Mouse (Mus musculus): ENCODE measurements around the gene Adcy9. TPM values are rescaled to one million over a fixed set of nuclear protein-coding genes. Genes with fewer than 3 reads are reported as not detected.
A peak's percentile ranks its signal among the peaks of the same experiment; 100 is the strongest.

Gene Adcy9
- polyA plus RNA-seq, 1 experiment from 2014 or later, result 0.41 TPM

DNA sequence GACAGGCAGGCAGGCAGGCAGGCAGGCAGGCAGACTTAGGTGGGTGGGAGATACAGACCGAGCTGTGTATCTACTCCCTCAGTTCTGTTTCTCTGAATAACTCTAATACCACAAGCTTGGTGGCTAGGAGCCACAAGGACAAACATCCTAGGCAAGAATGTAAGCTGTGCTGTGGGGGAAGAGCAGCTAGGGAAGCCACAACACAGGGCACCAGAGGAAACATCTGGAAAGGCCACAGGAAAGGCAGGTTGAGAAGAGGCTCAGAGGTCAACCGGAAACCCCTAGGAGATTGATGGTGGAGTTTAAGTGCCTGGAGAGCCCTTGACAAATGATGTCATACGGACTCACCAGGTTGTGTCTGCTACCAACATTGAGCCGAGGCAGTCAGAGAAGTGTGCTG lies 16.4 kb upstream of the Adcy9 start:
- WGBS, result 74% methylated on average over 4 of the region's 4 CpGs
- Histone ChIP-seq H3K4me3 (no peak overlapping the region), H3K36me3 (no peaks in the 10 kb centered on the region), H3K4me1 (0 out of 2 replicates have a peak, but pooled peaks cover 7% of the 10 kb centered on the region), H3K27me3 (ENCODE audit: low read depth, poor library complexity, severe bottlenecking) (no peaks in the 10 kb centered on the region), H3K9me3 (replicated peaks) (no peaks in the 10 kb centered on the region), H3K27ac (no peak overlapping the region)
- no peak for DNase-seq (ENCODE audit: low spot score)

DNA sequence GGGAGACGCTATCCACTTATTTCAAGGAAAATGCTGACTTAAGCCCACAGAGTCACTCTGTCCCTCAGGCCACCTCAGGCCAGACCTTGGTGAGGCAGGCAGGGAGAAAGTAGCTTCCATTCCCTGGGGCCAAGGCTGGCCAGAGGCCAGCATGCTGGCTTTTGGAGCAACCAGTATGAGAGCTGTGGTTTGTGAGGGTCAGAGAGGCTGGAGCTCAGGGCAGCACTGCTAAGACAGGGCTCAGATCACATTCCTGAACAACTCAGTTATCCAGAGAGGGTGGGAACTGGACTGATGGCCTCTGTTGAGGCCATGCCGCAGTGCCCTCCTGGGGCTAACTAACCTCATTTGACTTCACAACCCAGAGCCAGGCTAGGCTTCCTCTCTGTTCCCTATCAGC lies 15.1 kb upstream of the Adcy9 start:
- WGBS, result 95% methylated on average over 2 of the region's 2 CpGs
- DNase-seq (ENCODE audit: low spot score), result no peak
- H3K27ac ChIP-seq, result no peak overlapping the region
- no peaks in the 10 kb centered on the region for H3K36me3 ChIP-seq
- 0 out of 2 replicates have a peak, but pooled peaks cover 7% of the 10 kb centered on the region for H3K4me1 ChIP-seq
- no peaks in the 10 kb centered on the region for H3K9me3 ChIP-seq (replicated peaks)
- H3K4me3 ChIP-seq, result no peak overlapping the region
- H3K27me3 ChIP-seq (ENCODE audit: low read depth, poor library complexity, severe bottlenecking), result no peaks in the 10 kb centered on the region

DNA sequence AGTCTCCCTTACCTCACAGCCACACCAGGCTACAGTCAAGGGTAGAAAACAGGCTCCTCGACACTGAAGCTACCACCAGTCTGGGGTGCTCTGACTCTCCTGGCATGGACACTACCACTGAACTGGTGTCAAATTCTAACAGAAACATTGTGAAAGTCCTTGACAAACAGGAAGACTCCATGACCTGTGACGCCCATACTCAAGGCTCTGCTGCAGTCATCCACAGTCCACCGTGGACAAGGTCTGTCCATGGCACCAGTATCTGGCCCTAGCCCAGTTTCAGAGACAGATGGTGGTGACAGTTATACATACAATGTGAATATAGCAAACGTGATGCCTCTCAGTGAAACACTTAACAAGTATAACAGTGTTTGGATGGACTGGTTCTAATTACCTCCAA lies 11.5 kb upstream of the Adcy9 start:
- H3K36me3 ChIP-seq, result no peaks in the 10 kb centered on the region
- no peak overlapping the region for H3K4me3 ChIP-seq
- 78% methylated on average over 4 of the region's 4 CpGs for WGBS
- H3K27me3 ChIP-seq (ENCODE audit: low read depth, poor library complexity, severe bottlenecking), result no peaks in the 10 kb centered on the region
- H3K9me3 ChIP-seq (replicated peaks), result no peaks in the 10 kb centered on the region
- DNase-seq (ENCODE audit: low spot score), result no peak
- H3K4me1 ChIP-seq, result 0 out of 2 replicates have a peak, but pooled peaks cover 2% of the 10 kb centered on the region
- H3K27ac ChIP-seq, result no peak overlapping the region

DNA sequence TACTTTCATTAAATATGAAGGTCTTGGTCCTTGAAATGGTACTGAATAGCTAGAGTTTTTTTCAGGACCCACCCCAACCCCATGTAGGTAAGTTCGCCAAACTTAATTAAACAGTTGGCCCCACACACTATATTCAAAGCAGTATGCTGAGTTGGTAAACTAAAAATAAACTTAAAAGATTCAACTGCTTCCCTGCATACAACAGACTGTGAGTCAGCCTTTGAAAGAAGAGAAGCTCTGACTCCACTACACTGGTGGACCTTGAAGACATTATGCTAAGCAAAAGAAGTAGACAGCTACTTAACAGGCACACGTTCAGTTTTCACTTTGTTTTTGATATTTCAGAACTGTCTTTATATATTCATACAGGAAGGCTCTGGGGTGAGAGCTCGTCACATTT lies 10.7 kb upstream of the Adcy9 start:
- no peaks in the 10 kb centered on the region for H3K9me3 ChIP-seq (replicated peaks)

DNA sequence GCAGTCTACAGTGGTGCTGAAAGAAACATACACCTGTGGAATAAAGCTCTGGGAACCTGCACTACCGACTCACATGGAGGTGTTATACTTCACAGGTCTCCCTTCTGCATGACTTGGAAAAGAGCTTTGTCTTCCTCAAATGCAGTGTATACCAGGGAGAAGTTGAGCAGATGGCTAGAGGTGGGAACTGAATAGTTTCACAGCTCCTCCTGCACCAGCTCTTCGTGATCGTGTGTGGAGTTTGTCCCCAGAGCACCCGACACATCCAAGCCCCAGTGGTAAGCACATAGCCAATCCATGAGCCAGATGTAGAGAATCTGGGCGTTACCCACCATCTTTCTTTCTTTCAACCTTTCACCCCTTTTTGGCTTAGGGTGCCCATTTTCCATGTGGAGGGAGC lies 9.9 kb upstream of the Adcy9 start:
- 76% methylated on average over 5 of the region's 5 CpGs for WGBS
- Histone ChIP-seq H3K27ac (no peak overlapping the region), H3K27me3 (ENCODE audit: low read depth, poor library complexity, severe bottlenecking) (no peaks in the 10 kb centered on the region), H3K9me3 (replicated peaks) (no peaks in the 10 kb centered on the region), H3K36me3 (no peaks in the 10 kb centered on the region), H3K4me1 (no peaks in the 10 kb centered on the region), H3K4me3 (no peak overlapping the region)
- DNase-seq (ENCODE audit: low spot score), result no peak

More for the DNA sequence above, 10.7 kb upstream of the Adcy9 start:
- Histone ChIP-seq H3K4me3 (no peak overlapping the region), H3K27ac (no peak overlapping the region), H3K27me3 (ENCODE audit: low read depth, poor library complexity, severe bottlenecking) (no peaks in the 10 kb centered on the region), H3K36me3 (no peaks in the 10 kb centered on the region), H3K4me1 (no peaks in the 10 kb centered on the region)
- WGBS, result 89% methylated on average over 3 of the region's 3 CpGs
- DNase-seq (ENCODE audit: low spot score), result no peak

DNA sequence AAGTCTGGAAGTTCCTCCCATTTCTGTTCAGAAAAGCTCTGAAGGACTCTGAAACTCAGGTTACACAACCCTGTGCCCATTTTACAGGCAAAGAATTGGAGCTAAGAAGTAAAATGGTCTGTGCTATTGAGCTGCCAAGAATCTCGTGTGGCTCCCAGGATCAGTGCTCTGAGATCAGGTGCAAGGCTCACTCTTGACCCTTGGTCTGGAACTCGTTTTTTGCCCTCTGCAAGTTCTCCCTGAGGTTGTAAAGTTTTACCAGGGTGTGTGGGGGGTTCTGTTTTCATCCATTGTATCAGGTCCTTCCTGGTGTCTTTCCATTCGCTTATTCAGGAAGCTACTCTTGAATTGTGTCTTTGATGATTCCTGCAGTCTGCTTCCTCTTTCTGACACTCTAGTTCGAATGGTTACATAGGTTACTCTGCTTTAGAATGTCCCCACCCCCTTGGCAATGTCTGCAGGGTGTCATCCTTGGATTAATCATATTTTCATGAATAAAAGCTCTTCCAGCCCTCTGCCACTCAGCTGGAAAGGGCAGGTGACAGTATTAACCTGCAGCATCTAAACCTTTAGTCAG lies 5.4 kb upstream of the Adcy9 start:
- 58% methylated on average over 4 of the region's 4 CpGs for WGBS
- DNase-seq (ENCODE audit: low spot score), result no peak

DNA sequence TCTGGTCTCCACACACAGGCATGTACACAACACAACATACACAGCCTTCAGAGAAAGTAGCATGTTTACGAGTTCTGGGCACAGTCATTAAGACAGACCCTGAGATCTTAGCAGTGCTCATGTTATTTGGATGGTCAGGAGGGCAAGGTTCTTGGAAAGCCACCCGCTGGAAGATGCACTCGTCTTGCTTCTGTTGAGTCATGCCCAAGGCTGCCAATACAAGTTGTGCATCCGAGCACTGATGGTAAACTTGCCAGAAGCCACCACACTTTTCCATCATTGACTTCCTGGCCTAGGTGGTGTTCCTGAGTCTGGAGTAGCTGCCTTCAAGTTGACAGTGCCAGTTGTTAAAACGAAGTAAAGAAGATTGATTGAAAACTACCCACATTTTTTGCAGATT lies 3.3 kb upstream of the Adcy9 start:
- no peak for DNase-seq (ENCODE audit: low spot score)
- 83% methylated on average over 5 of the region's 5 CpGs for WGBS
- Histone ChIP-seq H3K27ac (no peak overlapping the region), H3K9me3 (replicated peaks) (no peaks in the 10 kb centered on the region), H3K4me1 (peaks cover 25% of the 10 kb centered on the region), H3K4me3 (no peak overlapping the region), H3K36me3 (no peaks in the 10 kb centered on the region), H3K27me3 (ENCODE audit: low read depth, poor library complexity, severe bottlenecking) (peaks cover 17% of the 10 kb centered on the region)

More for the DNA sequence above, 5.4 kb upstream of the Adcy9 start:
- Histone ChIP-seq H3K27me3 (ENCODE audit: low read depth, poor library complexity, severe bottlenecking) (no peaks in the 10 kb centered on the region), H3K27ac (no peak overlapping the region), H3K9me3 (replicated peaks) (no peaks in the 10 kb centered on the region), H3K36me3 (no peaks in the 10 kb centered on the region), H3K4me1 (peaks cover 4% of the 10 kb centered on the region), H3K4me3 (no peak overlapping the region)

DNA sequence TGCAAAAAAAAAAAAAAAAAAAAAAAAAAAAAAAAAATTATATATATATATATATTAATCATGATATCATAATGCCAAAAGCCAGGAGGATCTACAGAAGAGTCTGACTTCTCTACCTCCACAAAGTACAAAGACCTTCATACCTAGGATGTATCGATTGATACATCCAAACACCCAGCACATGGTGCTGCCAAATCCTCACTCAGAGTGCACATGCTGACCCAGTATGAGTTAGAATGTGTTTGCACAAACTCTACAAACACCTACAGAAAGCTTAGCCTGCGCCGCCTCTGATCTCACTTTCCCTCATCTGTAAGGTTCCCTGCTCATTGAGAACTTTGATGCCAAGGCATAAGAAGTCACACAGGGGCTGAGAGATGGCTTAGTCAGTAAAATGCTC lies 2.7 kb upstream of the Adcy9 start:
- Histone ChIP-seq H3K4me3 (no peak overlapping the region), H3K27me3 (ENCODE audit: low read depth, poor library complexity, severe bottlenecking) (peaks cover 23% of the 10 kb centered on the region), H3K4me1 (peaks cover 27% of the 10 kb centered on the region), H3K36me3 (no peaks in the 10 kb centered on the region), H3K9me3 (replicated peaks) (no peaks in the 10 kb centered on the region), H3K27ac (no peak overlapping the region)
- 91% methylated on average over 3 of the region's 3 CpGs for WGBS
- DNase-seq (ENCODE audit: low spot score), result no peak

DNA sequence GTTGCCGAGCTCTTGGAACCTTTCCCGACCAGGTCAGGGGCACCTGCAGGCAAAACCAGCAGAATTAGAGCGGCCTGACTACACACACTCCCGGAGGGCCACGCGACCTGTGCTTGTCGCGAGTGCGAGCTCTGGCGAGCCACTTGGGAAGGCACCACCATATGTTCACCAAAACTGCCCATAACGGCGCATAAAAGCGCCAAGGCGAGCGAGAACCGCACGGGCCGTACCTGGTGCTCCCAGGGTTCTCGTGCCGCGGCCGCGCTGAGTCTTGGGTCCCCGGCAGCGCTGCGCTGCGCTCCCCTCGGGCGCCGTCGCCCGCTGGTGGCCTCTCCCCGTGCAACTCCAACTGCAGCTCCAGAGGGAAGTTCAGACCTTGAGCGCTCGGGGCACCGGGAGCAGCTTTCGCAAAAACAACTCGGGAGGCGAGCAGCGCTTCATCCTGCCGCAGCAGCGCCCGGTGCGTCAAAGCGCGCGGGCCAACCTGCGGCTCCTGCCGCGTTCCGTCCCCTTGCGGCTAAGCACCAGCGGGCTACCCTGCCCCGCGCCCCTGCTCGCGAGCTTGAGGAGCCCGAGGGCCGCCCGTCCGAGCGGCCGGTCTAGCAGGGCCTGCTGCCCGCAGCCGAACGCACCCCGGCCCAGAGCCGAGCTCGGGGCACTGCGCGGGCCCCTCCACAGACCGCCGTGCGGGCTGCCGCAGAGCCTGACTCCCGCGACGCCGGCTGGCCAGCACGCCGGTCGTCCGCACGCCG lies 576 bp downstream of the Adcy9 start:
- Histone ChIP-seq H3K36me3 (no peaks in the 10 kb centered on the region), H3K9me3 (replicated peaks) (no peaks in the 10 kb centered on the region), H3K27ac (peak overlapping the region; percentile 83), H3K4me3 (peak overlapping the region; percentile 80), H3K4me1 (peaks cover 27% of the 10 kb centered on the region), H3K27me3 (ENCODE audit: low read depth, poor library complexity, severe bottlenecking) (peaks cover 49% of the 10 kb centered on the region)
- no peak for DNase-seq (ENCODE audit: low spot score)
- under 1% methylated on average over 85 of the region's 85 CpGs for WGBS

DNA sequence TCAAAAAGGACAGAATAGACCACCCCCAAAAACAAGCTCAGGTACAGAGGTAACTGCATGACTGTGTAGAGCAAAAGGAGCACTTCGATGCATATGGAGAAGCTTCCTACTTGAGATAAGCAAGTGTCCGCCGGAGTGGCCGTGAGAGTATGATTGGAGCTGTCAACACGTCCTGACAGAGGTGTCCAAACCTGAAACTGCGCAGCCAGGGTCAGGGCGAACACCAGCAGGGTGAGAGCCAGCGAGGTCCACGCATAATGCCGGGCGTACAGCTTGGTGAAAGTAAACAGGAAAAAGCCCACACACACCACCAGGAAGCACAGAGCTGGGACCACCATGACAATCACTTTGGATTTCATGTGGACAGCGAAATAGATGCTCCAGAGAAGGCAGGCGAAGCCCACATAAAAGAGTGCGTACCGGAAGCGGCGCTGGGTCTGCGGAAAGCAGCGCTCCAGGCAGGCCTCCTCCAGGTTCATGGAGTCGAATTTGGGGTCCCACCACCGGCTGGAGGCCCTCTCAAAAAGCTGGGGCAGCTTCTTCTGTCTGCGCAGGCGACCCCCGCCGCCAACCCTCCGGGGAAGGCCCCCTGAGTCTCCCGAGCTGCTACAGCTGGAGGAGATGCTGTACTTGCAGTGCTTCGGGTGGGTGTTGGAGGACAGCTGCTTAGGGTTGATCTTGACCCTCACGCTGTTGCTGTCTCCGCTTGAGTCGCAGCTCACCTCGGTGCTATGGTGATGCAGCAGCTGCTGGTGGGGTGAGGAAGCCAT lies 1.3 kb downstream of the Adcy9 start:
- Histone ChIP-seq H3K27me3 (ENCODE audit: low read depth, poor library complexity, severe bottlenecking) (peaks cover 52% of the 10 kb centered on the region), H3K4me3 (peak overlapping the region; percentile 80), H3K4me1 (peaks cover 27% of the 10 kb centered on the region), H3K27ac (peak overlapping the region; percentile 83), H3K9me3 (replicated peaks) (no peaks in the 10 kb centered on the region), H3K36me3 (no peaks in the 10 kb centered on the region)
- DNase-seq (ENCODE audit: low spot score), result peak; percentile 59
- WGBS, result 12% methylated on average over 32 of the region's 32 CpGs

DNA sequence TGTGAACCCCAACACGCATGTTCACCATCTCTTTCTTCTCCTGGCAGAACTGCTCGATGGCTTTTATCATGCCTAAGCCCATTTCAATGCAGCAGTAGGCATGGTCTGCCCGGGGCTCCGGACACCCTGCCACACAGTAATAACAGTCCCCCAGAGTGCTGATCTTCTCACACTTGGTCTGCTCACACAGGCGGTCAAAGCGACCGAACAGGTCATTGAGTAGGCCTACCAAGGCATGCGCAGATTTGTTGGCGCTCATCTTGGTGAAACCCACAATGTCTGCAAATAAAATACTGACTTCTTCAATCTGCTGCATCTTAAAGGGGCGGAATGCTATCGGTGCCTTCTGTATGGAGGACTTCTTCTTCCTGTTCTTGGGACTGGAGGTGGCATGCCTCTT lies 2.2 kb downstream of the Adcy9 start:
- no peaks in the 10 kb centered on the region for H3K36me3 ChIP-seq
- peaks cover 52% of the 10 kb centered on the region for H3K27me3 ChIP-seq (ENCODE audit: low read depth, poor library complexity, severe bottlenecking)
- no peak overlapping the region for H3K4me3 ChIP-seq
- WGBS, result 92% methylated on average over 11 of the region's 11 CpGs
- no peak for DNase-seq (ENCODE audit: low spot score)
- H3K4me1 ChIP-seq, result peaks cover 27% of the 10 kb centered on the region
- H3K27ac ChIP-seq, result no peak overlapping the region
- no peaks in the 10 kb centered on the region for H3K9me3 ChIP-seq (replicated peaks)

DNA sequence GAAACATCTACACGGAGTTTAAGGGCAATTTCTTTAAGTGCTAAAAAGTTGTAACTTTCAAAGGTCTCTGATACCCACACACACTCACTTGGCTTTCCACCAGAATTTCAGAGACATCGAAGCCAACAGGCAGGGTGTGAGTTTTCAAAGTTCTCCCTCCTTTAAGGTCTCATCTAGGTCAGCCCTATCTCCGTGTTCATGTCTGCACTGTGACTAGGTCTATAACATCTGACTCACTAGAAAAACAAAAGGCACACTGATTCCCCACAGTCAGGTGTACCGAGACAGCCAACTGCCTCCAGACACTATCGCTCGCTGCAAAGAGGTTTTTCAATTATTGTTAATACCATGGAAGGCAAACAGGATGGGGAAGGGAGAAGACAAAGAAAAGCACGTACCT lies 2.8 kb downstream of the Adcy9 start:
- Histone ChIP-seq H3K27me3 (ENCODE audit: low read depth, poor library complexity, severe bottlenecking) (peaks cover 52% of the 10 kb centered on the region), H3K9me3 (replicated peaks) (no peaks in the 10 kb centered on the region), H3K4me1 (peaks cover 27% of the 10 kb centered on the region), H3K27ac (no peak overlapping the region), H3K36me3 (no peaks in the 10 kb centered on the region), H3K4me3 (no peak overlapping the region)
- DNase-seq (ENCODE audit: low spot score), result no peak
- WGBS, result 84% methylated on average over 7 of the region's 7 CpGs

All from limb, embryonic 10.5 days (tissue).